Mouse (Mus musculus) testis, adult 2 months (tissue): ENCODE measurements around the gene Slc39a11. TPM values are rescaled to one million over a fixed set of nuclear protein-coding genes. Genes with fewer than 3 reads are reported as not detected.
A peak's percentile ranks its signal among the peaks of the same experiment; 100 is the strongest.

Source experiments
- H3K27ac ChIP-seq: fragments of 200-500 bp; 2 replicates; pipeline ENCODE4 v1.5.1; 2012; ENCODE audit warnings: low read depth, low read length; ENCODE audit not compliant: control insufficient read depth, insufficient read depth
- H3K27me3 ChIP-seq: fragments of 200-500 bp; 2 replicates; pipeline ENCODE4 v1.6.1; 2012; ENCODE audit warnings: mild to moderate bottlenecking, low read length, moderate library complexity; ENCODE audit not compliant: control insufficient read depth, insufficient read depth
- H3K36me3 ChIP-seq: fragments of 200-500 bp; 2 replicates; pipeline ENCODE4 v1.6.1; 2012; ENCODE audit warnings: mild to moderate bottlenecking, low read length; ENCODE audit not compliant: control insufficient read depth, insufficient read depth
- H3K4me1 ChIP-seq: fragments of 200-500 bp; 2 replicates; pipeline ENCODE4 v1.6.1; 2012; ENCODE audit warnings: low read length; ENCODE audit not compliant: control insufficient read depth, insufficient read depth
- H3K4me3 ChIP-seq: fragments of 200-500 bp; 2 replicates; pipeline ENCODE4 v1.5.1; 2012; ENCODE audit warnings: low read depth, mild to moderate bottlenecking, low read length, moderate library complexity, mixed read lengths; ENCODE audit not compliant: control insufficient read depth
- CTCF ChIP-seq: fragments of 200-500 bp; IDR thresholded peaks from 2 replicates; pipeline ENCODE4 v1.5.1; 2012; ENCODE audit warnings: low read depth, mild to moderate bottlenecking, inconsistent platforms, low read length, moderate library complexity; ENCODE audit not compliant: control insufficient read depth, insufficient read depth, insufficient replicate concordance
- POLR2A ChIP-seq: fragments of 200-500 bp; IDR thresholded peaks from 2 replicates; pipeline ENCODE4 v1.6.1; 2012; ENCODE audit warnings: low read depth, mild to moderate bottlenecking, inconsistent platforms, low read length, moderate library complexity; ENCODE audit not compliant: control insufficient read depth
- polyA plus RNA-seq: library from polyadenylated mRNA; depleted of rRNA; stranded (reverse); fragments of >200 nt; gene quantifications from 2 replicates; pipeline ENCODE4 v1.2.3, GENCODE M21; 2012

Slc39a11 gene
- polyA plus RNA-seq, 1 experiment: 8.9 TPM

DNA sequence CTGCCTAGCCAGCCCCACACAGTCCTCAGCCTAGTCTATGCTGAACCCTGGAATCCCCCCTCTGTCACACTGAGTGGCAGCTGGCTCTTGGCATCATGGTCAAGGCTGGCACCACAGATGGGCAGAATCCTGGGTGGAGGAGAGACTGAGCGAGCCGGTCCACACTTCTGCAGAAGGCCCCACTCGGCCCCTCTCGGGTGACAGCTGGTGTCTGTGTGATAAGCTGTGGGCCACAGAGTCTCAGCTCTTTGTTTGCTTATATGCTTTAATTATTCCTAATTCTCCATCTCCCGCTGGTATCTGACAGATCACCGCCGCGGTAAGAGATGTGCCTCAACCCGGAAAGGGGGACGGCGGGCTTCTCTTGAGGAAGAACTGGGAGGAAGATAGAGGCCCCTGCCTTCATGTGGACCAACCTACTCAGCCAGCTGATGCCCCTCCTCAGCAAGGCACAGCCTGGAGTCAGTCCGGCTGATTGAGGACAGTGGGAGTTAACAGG, 182.5 kb downstream of the Slc39a11 start:
- TF ChIP-seq CTCF (no peak), POLR2A (no peak)
- H3K4me1 ChIP-seq: no peaks in the 10 kb centered on the region
- H3K4me3 ChIP-seq: no peak overlapping the region
- H3K27ac ChIP-seq: no peak overlapping the region
- H3K36me3 ChIP-seq: no peaks in the 10 kb centered on the region
- H3K27me3 ChIP-seq: no peaks in the 10 kb centered on the region

- Histone ChIP-seq H3K36me3 (no peaks in the 10 kb centered on the region), H3K4me1 (no peaks in the 10 kb centered on the region), H3K27me3 (no peaks in the 10 kb centered on the region), H3K27ac (no peak overlapping the region), H3K4me3 (no peak overlapping the region)
- no peak for TF ChIP-seq CTCF
- TF ChIP-seq POLR2A: no peak
Measured at GRCm38 (mm10) chr11:113460118-113460517, 189.8 kb downstream of the Slc39a11 start.

DNA sequence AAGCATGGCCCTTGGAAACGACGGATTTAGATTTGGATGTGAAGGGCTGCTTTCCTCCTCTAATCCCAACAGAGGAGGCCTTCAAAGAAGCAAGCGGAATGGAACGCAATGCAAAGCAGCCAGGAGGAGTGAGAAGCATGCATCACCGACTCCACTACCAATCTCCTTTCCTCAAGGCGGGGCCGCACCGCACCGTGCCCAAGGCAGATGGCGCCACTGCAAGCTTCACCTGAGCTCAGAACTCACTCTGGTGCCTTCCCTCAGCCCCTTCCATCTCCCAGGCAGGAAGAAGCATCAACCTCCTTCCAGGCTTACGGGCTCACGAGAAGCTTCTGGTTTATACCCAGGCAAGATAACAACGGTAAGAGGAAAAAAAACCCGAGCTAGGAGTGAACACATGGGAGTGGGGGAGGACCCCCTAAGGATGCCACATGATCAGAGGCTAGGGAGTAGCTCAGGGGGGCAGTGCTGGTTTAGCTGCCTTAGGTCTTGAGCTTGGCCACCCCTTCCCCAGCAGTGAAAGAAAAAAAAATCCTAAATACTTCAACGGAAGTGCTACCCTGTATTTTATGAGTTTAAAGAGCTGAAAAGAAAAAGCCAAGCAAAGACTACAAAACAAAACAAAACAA, 191.2 kb downstream of the Slc39a11 start:
- TF ChIP-seq CTCF (peak; percentile 34; the same call in 1 of the 2 replicates), POLR2A (no peak)
- H3K36me3 ChIP-seq: no peaks in the 10 kb centered on the region
- H3K4me3 ChIP-seq: no peak overlapping the region
- H3K4me1 ChIP-seq: no peaks in the 10 kb centered on the region; the same call in 1 of the 2 replicates
- H3K27ac ChIP-seq: no peak overlapping the region
- no peaks in the 10 kb centered on the region for H3K27me3 ChIP-seq

GRCm38 (mm10) chr11:113452861-113453568, 196.9 kb downstream of the Slc39a11 start:
- no peaks in the 10 kb centered on the region; the same call in 1 of the 2 replicates for H3K4me1 ChIP-seq
- no peak for TF ChIP-seq POLR2A
- no peak for TF ChIP-seq CTCF
- no peak overlapping the region for H3K4me3 ChIP-seq
- H3K36me3 ChIP-seq: no peaks in the 10 kb centered on the region
- H3K27me3 ChIP-seq: no peaks in the 10 kb centered on the region
- no peak overlapping the region for H3K27ac ChIP-seq

DNA sequence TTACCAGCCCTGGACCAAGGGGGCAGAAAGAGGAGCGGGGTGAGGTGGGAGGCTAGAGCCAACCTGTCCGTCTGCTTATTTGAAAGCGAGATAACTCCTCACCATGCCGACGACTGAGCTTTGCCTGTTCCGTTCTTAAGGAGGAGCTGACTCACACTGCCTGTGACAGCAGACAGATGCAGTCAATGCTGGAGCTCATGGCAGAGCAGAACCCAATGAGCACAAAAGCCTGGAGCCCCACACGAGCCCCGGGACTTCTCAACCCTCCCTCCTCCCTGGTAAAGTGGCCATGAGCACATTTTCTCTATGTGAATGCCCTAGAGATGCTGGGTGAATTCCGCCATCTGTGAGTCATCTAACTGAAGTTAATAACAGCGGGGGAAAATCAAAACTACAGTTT, 198.6 kb downstream of the Slc39a11 start:
- no peak overlapping the region for H3K27ac ChIP-seq
- H3K4me3 ChIP-seq: no peak overlapping the region
- H3K4me1 ChIP-seq: no peaks in the 10 kb centered on the region; the same call in 1 of the 2 replicates
- H3K27me3 ChIP-seq: no peaks in the 10 kb centered on the region
- no peak for TF ChIP-seq POLR2A
- no peak for TF ChIP-seq CTCF
- H3K36me3 ChIP-seq: no peaks in the 10 kb centered on the region

DNA sequence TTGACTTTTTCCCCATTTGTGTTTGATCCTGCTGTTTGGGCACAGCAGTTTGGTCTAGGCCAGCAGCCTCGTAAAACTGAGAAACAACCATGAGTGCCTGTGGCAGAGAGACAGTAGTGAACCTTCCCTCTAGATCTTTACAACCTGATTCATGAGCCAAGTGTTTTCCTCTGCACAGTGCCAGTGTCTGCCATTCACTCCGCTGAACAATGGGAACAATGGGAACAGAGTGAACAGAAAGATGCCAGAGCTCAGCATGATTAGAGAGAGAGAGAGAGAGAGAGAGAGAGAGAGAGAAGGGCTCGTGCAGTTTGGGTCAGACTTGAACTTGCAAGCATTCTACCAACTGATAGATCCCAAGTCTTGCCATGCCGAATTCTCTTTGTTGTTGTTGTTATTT, 199.2 kb downstream of the Slc39a11 start:
- TF ChIP-seq CTCF (no peak), POLR2A (no peak)
- H3K27ac ChIP-seq: no peak overlapping the region

GRCm38 (mm10) chr11:113450028-113450427, 199.9 kb downstream of the Slc39a11 start:
- Histone ChIP-seq H3K36me3 (no peaks in the 10 kb centered on the region), H3K27me3 (no peaks in the 10 kb centered on the region), H3K4me3 (no peak overlapping the region), H3K27ac (no peak overlapping the region), H3K4me1 (no peaks in the 10 kb centered on the region; the same call in 1 of the 2 replicates)
- TF ChIP-seq CTCF (no peak), POLR2A (no peak)

More for the DNA sequence above, 199.2 kb downstream of the Slc39a11 start:
- no peaks in the 10 kb centered on the region for H3K27me3 ChIP-seq
- H3K36me3 ChIP-seq: no peaks in the 10 kb centered on the region
- no peaks in the 10 kb centered on the region; the same call in 1 of the 2 replicates for H3K4me1 ChIP-seq
- H3K4me3 ChIP-seq: no peak overlapping the region
